Mouse (Mus musculus): ENCODE measurements around the gene Fbxl20. TPM values are rescaled to one million over a fixed set of nuclear protein-coding genes. Genes with fewer than 3 reads are reported as not detected.

Fbxl20 gene
- polyA plus RNA-seq, 1 experiment from 2014 or later, result 17.3 TPM

GRCm38 (mm10) chr11:98037871-98038270 is 112.3 kb downstream of the Fbxl20 start:
- H3K27ac ChIP-seq (ENCODE audit: low read depth), result no peak overlapping the region
- peaks cover 20% of the 10 kb centered on the region for H3K27me3 ChIP-seq (ENCODE audit: insufficient read depth, low read length)
- no peak overlapping the region for H3K4me3 ChIP-seq (ENCODE audit: low read depth, low read length)
- H3K4me2 ChIP-seq, result no peak overlapping the region
- no peak for TF ChIP-seq CTCF (IDR thresholded peaks at IDR 0.05; ENCODE audit: low read depth)
- 0 out of 2 replicates have a peak, but pooled peaks cover 3% of the 10 kb centered on the region for H3K4me1 ChIP-seq (ENCODE audit: insufficient read depth)
- no peaks in the 10 kb centered on the region for H3K9me3 ChIP-seq (ENCODE audit: low read depth, low read length)
- DNase-seq (no peak), ATAC-seq (ENCODE audit: insufficient read depth) (no peak)
- WGBS, result 59% methylated on average over 14 of the region's 14 CpGs
- no peak overlapping the region for H3K9ac ChIP-seq
- H3K36me3 ChIP-seq (ENCODE audit: insufficient read depth), result no peaks in the 10 kb centered on the region

- Histone ChIP-seq H3K4me1 (ENCODE audit: insufficient read depth) (0 out of 2 replicates have a peak, but pooled peaks cover 3% of the 10 kb centered on the region), H3K36me3 (ENCODE audit: insufficient read depth) (peaks cover 4% of the 10 kb centered on the region), H3K27me3 (ENCODE audit: insufficient read depth, low read length) (peaks cover 20% of the 10 kb centered on the region), H3K27ac (ENCODE audit: low read depth) (no peak overlapping the region), H3K4me2 (peak overlapping the region; percentile 64), H3K9me3 (ENCODE audit: low read depth, low read length) (no peaks in the 10 kb centered on the region), H3K9ac (0 out of 2 replicates have a peak overlapping the region, but pooled peaks have one; percentile 9), H3K4me3 (ENCODE audit: low read depth, low read length) (peak overlapping the region; percentile 26)
- under 1% methylated on average over 27 of the region's 27 CpGs for WGBS
- DNase-seq (peak; percentile 67), ATAC-seq (ENCODE audit: insufficient read depth) (peak; percentile 19; the same call in 1 of the 2 replicates)
- TF ChIP-seq CTCF (IDR thresholded peaks at IDR 0.05; ENCODE audit: low read depth), result peak; percentile 23
Observed at GRCm38 (mm10) chr11:98035977-98036377, 114.2 kb downstream of the Fbxl20 start.

- peaks cover 16% of the 10 kb centered on the region for H3K36me3 ChIP-seq (ENCODE audit: insufficient read depth)
- no peak overlapping the region for H3K9ac ChIP-seq
- 42% methylated on average over 4 of the region's 4 CpGs for WGBS
- DNase-seq (peak; percentile 34), ATAC-seq (ENCODE audit: insufficient read depth) (peak; percentile 5; the same call in 1 of the 2 replicates)
- no peak overlapping the region for H3K4me2 ChIP-seq
- H3K27ac ChIP-seq (ENCODE audit: low read depth), result no peak overlapping the region
- H3K27me3 ChIP-seq (ENCODE audit: insufficient read depth, low read length), result peaks cover 20% of the 10 kb centered on the region
- no peaks in the 10 kb centered on the region for H3K9me3 ChIP-seq (ENCODE audit: low read depth, low read length)
- TF ChIP-seq CTCF (IDR thresholded peaks at IDR 0.05; ENCODE audit: low read depth), result no peak
- 0 out of 2 replicates have a peak, but pooled peaks cover 3% of the 10 kb centered on the region for H3K4me1 ChIP-seq (ENCODE audit: insufficient read depth)
- no peak overlapping the region for H3K4me3 ChIP-seq (ENCODE audit: low read depth, low read length)
Observed at GRCm38 (mm10) chr11:98034840-98035239, 115.4 kb downstream of the Fbxl20 start.

GRCm38 (mm10) chr11:98034061-98034460 is 116.1 kb downstream of the Fbxl20 start:
- Histone ChIP-seq H3K36me3 (ENCODE audit: insufficient read depth) (peaks cover 24% of the 10 kb centered on the region), H3K9ac (no peak overlapping the region), H3K4me2 (no peak overlapping the region), H3K4me1 (ENCODE audit: insufficient read depth) (0 out of 2 replicates have a peak, but pooled peaks cover 3% of the 10 kb centered on the region), H3K27me3 (ENCODE audit: insufficient read depth, low read length) (peaks cover 20% of the 10 kb centered on the region), H3K4me3 (ENCODE audit: low read depth, low read length) (no peak overlapping the region), H3K27ac (ENCODE audit: low read depth) (no peak overlapping the region), H3K9me3 (ENCODE audit: low read depth, low read length) (no peaks in the 10 kb centered on the region)
- no peak for TF ChIP-seq CTCF (IDR thresholded peaks at IDR 0.05; ENCODE audit: low read depth)
- ATAC-seq (ENCODE audit: insufficient read depth) (no peak), DNase-seq (no peak)
- 79% methylated on average over 5 of the region's 5 CpGs for WGBS

Other genes starting within 250 kb of the Fbxl20 start
- gene Plxdc1, start 164.0 kb downstream of the Fbxl20 start, polyA plus RNA-seq (2014; fragmentation: Nextera tagmentation; extraction: Ambion mirVana), result 0.53 and 0.64 TPM in 2 replicates
- gene Arl5c, start 154.2 kb downstream of the Fbxl20 start, polyA plus RNA-seq (2014; fragmentation: Nextera tagmentation; extraction: Ambion mirVana), result 11.4 and 11.5 TPM in 2 replicates
- gene Cacnb1, start 127.4 kb downstream of the Fbxl20 start, polyA plus RNA-seq (2014; fragmentation: Nextera tagmentation; extraction: Ambion mirVana), result 5.4 and 5.5 TPM in 2 replicates
- gene Rpl19, start 123.7 kb downstream of the Fbxl20 start, polyA plus RNA-seq (2014; fragmentation: Nextera tagmentation; extraction: Ambion mirVana), result 1,155 and 1,171 TPM in 2 replicates
- 0.05 and 0.14 TPM in 2 replicates for gene Stac2, start 96.9 kb downstream of the Fbxl20 start, polyA plus RNA-seq (2014; fragmentation: Nextera tagmentation; extraction: Ambion mirVana)
- 62.4 and 62.8 TPM in 2 replicates for gene Med1, start 42.9 kb upstream of the Fbxl20 start, polyA plus RNA-seq (2014; fragmentation: Nextera tagmentation; extraction: Ambion mirVana)
- gene Cdk12, start 52.7 kb upstream of the Fbxl20 start, polyA plus RNA-seq (2014; fragmentation: Nextera tagmentation; extraction: Ambion mirVana), result 14.6 and 16.6 TPM in 2 replicates
- gene Neurod2, start 179.2 kb upstream of the Fbxl20 start, polyA plus RNA-seq (2014; fragmentation: Nextera tagmentation; extraction: Ambion mirVana), result not detected in 2 replicates
- gene Ppp1r1b, start 198.0 kb upstream of the Fbxl20 start, polyA plus RNA-seq (2014; fragmentation: Nextera tagmentation; extraction: Ambion mirVana), result 0.53 and 1.3 TPM in 2 replicates
- gene Stard3, start 208.0 kb upstream of the Fbxl20 start, polyA plus RNA-seq (2014; fragmentation: Nextera tagmentation; extraction: Ambion mirVana), result 38.2 and 42.7 TPM in 2 replicates
- gene Tcap, start 233.4 kb upstream of the Fbxl20 start, polyA plus RNA-seq (2014; fragmentation: Nextera tagmentation; extraction: Ambion mirVana), result 3.8 TPM in 1 of 2 replicates, not detected in the other
- gene Pnmt, start 236.0 kb upstream of the Fbxl20 start, polyA plus RNA-seq (2014; fragmentation: Nextera tagmentation; extraction: Ambion mirVana), result not detected in 2 replicates